Mouse (Mus musculus): Measurements from ENCODE around the gene Mfsd10.
"Not testable (repeated sequence)": the region's sequence is repeated elsewhere in the genome, so short reads cannot be mapped to it uniquely, and the experiment has no call there.

Gene Mfsd10

DNA sequence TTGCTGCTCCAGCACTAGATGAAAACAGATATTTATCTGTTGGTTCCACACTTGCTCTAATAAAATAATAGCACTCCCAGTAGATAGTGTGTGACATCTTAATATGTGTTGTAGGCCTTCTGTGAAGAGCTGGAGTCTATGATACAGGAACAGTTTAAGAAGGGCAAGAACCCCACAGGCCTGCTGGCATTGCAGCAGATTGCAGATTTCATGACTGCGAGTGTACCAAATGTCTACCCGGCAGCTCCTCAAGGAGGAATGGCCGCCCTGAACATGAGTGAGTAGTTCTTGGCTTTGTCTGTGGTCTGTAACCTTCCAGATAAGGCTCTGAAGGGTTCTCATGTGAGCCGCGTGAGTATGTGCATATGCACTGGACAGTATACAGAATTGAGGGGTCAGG is 32.4 kb downstream of the Mfsd10 start:
- no peak for DNase-seq

DNA sequence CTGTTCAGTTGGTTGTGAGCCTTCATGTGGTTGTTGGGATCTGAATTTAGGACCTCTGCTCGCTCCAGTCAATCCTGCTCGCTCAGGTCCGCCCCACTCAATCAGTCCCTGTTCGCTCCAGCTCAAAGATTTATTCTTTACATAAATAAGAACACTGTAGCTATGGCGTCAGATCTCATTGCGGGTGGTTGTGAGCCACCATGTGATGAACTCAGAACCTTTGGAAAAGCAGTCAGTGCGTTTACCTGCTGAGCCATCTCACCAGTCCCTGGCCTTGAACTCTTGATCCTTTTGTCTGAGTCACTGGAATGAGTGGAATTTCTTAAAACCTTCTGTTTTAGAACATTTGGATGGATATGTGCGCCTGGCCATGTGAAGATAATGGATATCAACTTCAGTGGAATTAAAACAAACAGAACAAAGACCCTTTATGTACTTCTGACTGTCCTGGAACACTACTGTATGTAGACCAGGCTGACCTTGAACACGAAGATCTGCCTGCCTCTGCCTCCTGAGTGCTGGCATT is 43.7 kb downstream of the Mfsd10 start:
- no peak for DNase-seq

- DNase-seq: no peak
Observed at GRCm38 (mm10) chr5:34592666-34593065, 44.3 kb downstream of the Mfsd10 start.

DNA sequence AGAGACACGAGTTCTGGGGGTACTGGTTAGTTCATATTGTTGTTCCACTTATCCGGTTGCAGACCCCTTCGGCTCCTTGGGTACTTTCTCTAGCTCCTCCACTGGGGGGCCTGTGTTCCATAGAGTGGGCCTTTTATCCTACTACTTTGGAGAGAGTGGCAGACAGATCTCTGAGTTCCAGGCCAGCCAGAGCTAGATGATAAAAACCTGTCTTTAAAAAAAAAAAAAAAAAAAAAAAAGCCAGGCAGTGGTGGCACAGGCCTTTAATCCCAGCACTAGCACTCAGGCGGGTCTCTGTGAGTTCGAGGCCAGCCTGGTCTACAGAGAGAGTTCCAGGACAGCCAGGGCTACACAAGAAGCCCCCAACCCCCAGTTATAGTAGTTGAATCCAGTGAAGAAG is 44.8 kb downstream of the Mfsd10 start:
- DNase-seq: not testable (repeated sequence)

DNA sequence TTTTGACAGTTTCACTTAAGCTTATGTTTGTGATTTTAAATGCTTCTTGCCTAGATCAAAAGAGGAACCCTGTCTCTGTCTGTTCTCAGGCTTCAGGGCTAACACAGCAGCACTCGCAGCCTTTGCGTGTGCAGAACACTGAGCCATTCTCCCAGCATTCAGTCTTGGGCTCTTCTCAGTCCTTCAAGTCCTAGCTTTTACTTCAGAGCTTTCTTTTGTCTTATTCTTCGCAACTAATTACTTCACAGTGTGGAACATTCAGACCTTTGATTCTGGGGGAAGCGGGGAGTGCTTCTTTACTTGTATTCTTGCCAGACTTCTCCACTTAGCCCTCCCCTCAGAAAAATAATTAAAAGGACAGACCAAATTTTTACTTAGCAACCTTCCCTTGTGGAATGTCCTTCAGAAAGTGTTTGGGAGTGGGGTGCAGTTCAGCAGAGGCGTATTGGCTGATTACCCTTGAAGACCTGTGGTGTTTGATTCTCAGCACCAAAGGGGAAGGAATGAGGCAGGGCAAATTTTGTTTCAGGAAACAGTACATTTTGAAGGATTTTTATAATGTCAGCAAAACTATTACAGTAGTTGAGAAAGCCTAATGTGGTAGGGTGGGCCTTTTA is 45.5 kb downstream of the Mfsd10 start:
- no peak for DNase-seq

- DNase-seq: no peak
Observed at GRCm38 (mm10) chr5:34590702-34591101, 46.3 kb downstream of the Mfsd10 start.

DNA sequence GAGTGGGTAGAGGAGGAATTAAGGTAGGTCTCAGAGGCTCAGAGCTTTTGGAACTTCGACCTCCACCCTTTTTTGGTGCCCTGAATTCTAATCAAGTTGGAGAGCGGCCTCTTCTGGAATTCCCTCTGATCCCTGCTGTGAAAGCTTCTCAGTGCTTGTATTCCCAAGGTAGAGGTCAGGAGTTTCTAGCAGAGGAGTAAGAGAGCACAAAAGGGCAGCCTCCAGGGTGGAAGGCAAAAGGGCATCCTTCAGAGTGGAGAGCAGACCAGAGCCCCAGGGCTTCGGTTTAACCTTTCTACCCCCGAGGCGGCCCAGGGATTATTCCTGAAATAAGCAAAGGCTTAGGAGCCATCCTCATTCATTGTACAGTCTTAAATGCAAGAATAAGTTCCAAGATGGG is 47.0 kb downstream of the Mfsd10 start:
- no peak for DNase-seq

- DNase-seq: no peak
Observed at GRCm38 (mm10) chr5:34587881-34588280, 49.1 kb downstream of the Mfsd10 start.

GRCm38 (mm10) chr5:34585216-34585615 is 51.8 kb downstream of the Mfsd10 start:
- no peak for DNase-seq

Measured in right cerebral cortex, postnatal 25 days (tissue).